Mouse (Mus musculus) inflammation-experienced regulatory T-cells, adult 6 months (primary cell): ENCODE data around the gene Pax5. TPM values are rescaled to one million over a fixed set of nuclear protein-coding genes. Genes with fewer than 3 reads are reported as not detected.
"Not testable (repeated sequence)": the region's sequence is repeated elsewhere in the genome, so short reads cannot be mapped to it uniquely, and the experiment has no call there.

Experiments used
- ATAC-seq: one replicate; pipeline ENCODE4 v1.8.0; 2017
- polyA plus RNA-seq, 3 experiments: library from polyadenylated mRNA; unstranded; fragments of 100-300 nt; shearing (Covaris generic); gene quantifications; one replicate each; pipeline ENCODE4 v1.2.1; 2017

Gene Pax5
- under 1 TPM; 0.31 to 0.91 (median 0.55) TPM for polyA plus RNA-seq

GRCm38 (mm10) chr4:44709740-44710700 is at the start of gene Pax5:
Gene Pax5, minus strand, starts transcription at chr4:44710487.
- ATAC-seq, result no peak

GRCm38 (mm10) chr4:44757131-44757530 is 46.8 kb upstream of the Pax5 start:
- not testable (repeated sequence) for ATAC-seq

- peak; percentile 89 for ATAC-seq
Measured at GRCm38 (mm10) chr4:44756134-44756951, 46.1 kb upstream of the Pax5 start.

GRCm38 (mm10) chr4:44755553-44756133 is 45.4 kb upstream of the Pax5 start, which contains the start of gene Zcchc7:
Gene Zcchc7, plus strand, starts transcription at chr4:44755877.
- ATAC-seq, result peak; percentile 55

- ATAC-seq, result no peak
Measured at GRCm38 (mm10) chr4:44740471-44740870, 30.2 kb upstream of the Pax5 start.

- no peak for ATAC-seq
Measured at GRCm38 (mm10) chr4:44721237-44721636, 10.9 kb upstream of the Pax5 start.

GRCm38 (mm10) chr4:44720046-44720445 is 9.8 kb upstream of the Pax5 start:
- ATAC-seq, result no peak

- ATAC-seq, result no peak
Measured at GRCm38 (mm10) chr4:44717676-44718075, 7.4 kb upstream of the Pax5 start.

GRCm38 (mm10) chr4:44716391-44716790 is 6.1 kb upstream of the Pax5 start:
- no peak for ATAC-seq

- ATAC-seq, result no peak
Measured at GRCm38 (mm10) chr4:44715621-44716160, 5.4 kb upstream of the Pax5 start.

- ATAC-seq, result no peak
Measured at GRCm38 (mm10) chr4:44714111-44714621, 3.9 kb upstream of the Pax5 start.

GRCm38 (mm10) chr4:44713554-44714051 is 3.3 kb upstream of the Pax5 start:
- ATAC-seq, result no peak

- ATAC-seq, result no peak
Measured at GRCm38 (mm10) chr4:44712786-44713553, 2.7 kb upstream of the Pax5 start.

GRCm38 (mm10) chr4:44712051-44712700 is 1.9 kb upstream of the Pax5 start:
- no peak for ATAC-seq

- no peak for ATAC-seq
Measured at GRCm38 (mm10) chr4:44711136-44711900, 1.0 kb upstream of the Pax5 start.

GRCm38 (mm10) chr4:44710701-44711097 is 412 bp upstream of the Pax5 start:
- no peak for ATAC-seq

GRCm38 (mm10) chr4:44709091-44709695 is 1.1 kb downstream of the Pax5 start:
- ATAC-seq, result no peak

GRCm38 (mm10) chr4:44708311-44708710 is 2.0 kb downstream of the Pax5 start:
- no peak for ATAC-seq

- no peak for ATAC-seq
Measured at GRCm38 (mm10) chr4:44706865-44707264, 3.4 kb downstream of the Pax5 start.

GRCm38 (mm10) chr4:44705967-44706366 is 4.3 kb downstream of the Pax5 start:
- ATAC-seq, result no peak
